Mouse (Mus musculus): Measurements from ENCODE around the gene Mthfd1.
A peak's percentile ranks its signal among the peaks of the same experiment; 100 is the strongest.

Gene Mthfd1

GRCm38 (mm10) chr12:76349680-76350220 is 94.7 kb downstream of the Mthfd1 start:
- DNase-seq (ENCODE audit: low read depth) = no peak

DNA sequence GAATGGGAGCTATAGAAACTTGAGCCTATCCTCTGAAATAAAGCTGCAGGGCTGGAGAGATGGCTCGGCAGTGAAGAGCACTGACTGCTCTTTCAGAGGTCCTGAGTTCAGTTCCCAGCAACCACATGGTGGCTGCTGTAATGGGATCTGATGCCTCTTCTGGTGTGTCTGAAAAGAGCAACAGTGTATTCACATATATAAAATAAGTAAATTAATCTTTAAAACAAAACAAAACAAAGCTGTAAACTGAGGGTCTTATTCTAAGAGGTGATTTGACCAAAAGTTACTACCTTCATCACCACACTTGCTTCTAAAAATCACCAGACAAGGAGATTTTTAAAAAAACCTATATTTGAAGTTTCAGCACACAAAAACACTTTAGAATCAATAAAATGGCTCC is 105.8 kb downstream of the Mthfd1 start:
- DNase-seq (ENCODE audit: low read depth) = no peak

DNA sequence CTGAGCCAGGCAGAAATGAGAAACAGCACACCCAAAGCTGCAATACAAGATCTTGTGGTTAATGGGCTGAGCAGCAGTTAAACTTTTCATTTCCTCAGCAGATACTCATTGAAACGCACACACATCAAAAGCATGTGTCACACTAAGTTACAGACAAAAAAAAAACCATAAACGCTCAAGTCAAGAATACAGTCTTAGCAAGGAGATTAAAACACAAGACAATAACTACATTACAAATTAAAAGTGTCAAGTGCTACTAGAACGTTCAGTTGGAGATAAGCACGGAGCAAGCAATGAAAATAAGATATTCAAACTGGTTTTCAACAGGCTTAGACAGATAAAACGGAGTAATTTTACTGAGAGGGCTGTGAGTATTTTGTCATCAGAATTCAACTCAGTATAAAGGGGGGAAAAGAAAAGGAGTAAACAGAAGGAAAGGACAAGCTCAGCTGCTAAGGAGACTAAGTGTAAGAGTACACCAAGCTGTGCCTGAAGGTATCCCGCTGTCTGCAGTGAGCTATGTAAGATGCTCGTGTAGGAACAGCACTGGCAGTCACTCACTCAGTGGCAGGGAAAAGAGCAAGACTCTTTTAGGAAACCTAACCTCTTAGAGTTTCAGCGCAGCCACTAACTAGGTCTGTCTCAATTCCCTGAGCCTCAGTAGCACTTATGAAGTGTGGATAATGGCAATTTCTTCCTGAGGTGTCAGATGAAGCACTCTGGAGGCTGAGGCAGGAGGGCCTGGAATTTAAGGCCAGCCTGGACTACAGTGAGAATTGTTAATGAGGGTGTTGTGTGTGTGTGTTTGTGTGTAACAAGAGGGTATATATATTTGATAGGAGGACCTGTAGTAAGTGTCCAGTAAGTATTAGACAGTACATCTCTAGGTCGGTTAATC is 106.6 kb downstream of the Mthfd1 start:
- DNase-seq (ENCODE audit: low read depth) = peak; percentile 84

DNA sequence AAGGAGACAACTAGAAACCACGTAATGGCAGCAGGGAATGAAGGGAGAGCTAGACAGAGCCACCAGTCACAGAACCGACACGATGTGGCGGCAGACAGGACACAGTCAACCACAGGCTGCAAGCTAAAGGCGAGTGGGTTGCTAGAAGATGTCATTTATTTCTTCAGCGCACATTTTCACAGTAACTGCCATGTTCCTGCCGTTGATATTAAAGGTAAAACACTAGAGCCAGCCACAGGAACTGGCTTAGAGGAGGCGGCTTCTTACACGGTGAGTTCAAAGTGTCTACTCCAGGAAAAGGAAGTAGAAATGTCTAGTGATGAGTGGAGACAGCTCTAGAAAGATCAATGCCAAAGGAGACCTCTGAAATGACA is 107.2 kb downstream of the Mthfd1 start:
- peak; percentile 86 for DNase-seq (ENCODE audit: low read depth)

DNA sequence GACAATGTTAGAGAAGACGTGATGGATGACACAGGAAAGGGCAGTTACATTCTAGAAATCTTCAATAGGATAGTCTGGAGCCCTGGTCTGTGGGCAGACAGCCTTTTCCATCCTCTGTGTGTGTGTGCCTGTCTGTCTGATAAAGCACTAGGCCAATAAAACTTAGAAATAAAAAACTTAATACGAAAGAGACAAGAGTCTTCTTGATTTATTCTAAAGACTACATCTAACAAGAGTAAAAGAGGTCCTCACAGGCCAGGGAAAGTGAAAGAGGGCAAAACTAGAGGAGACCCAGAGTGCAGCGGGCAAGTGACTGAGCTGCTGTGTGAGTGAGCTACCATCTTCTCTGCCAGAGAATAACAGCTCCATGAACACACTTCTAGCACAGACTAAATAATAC is 111.2 kb downstream of the Mthfd1 start:
- DNase-seq (ENCODE audit: low read depth) = peak; percentile 67

GRCm38 (mm10) chr12:76367096-76367995 is 112.2 kb downstream of the Mthfd1 start:
- peak; percentile 80 for DNase-seq (ENCODE audit: low read depth)

DNA sequence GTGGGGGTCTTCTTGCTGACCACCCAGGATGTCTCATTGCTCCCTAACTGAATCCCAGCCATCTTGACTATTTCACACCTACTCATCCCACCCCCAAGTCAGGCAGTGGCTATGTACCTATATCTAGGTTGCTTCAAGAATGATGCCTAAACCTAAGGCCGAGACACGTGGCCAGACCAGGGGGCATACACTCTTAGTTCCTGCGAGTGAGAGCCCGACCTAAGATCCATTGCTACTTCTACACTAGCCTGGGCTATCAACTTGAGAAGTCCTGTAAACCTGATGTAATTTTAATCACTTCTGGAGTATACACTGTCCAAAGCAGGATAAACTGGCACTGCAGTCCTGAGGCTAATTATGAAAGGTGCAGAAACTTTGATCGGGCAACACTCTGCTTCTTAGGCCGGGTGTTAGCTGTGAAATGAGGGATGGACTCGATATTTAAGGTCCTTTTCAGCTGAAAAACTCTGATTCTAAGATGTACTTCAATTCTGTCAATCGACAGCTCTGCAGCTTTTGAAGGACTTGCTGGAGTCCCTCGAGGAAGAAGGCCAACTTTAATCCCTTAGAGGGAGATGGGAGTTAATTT is 113.2 kb downstream of the Mthfd1 start:
- peak; percentile 71 for DNase-seq (ENCODE audit: low read depth)

DNA sequence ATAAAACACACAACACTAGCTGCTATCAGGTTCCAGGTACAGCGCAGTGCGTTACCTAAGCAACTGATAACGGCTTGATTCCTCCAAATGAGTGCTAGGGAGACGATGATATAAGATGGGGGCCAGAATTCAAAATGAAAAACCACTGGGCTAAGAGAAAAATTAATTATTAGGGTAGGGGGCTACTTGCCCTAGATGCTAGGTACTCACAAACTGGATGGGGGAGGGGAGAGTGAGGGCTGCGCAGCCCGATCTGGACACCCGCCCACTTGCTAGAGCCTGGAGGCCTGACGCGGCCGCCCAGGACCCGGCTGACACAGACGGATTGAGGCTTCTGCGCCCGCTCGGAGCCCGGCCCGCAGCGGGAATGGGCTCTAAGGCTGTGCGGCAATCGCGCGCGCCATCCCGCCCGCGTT is 113.7 kb downstream of the Mthfd1 start:
- no peak for DNase-seq (ENCODE audit: low read depth)

Data from induced T-regulatory cell, adult 2 months (primary cell).